Mouse (Mus musculus) left cerebral cortex, postnatal 4 days (tissue): ENCODE results near the gene Cdh23. TPM values are rescaled to one million over a fixed set of nuclear protein-coding genes. Genes with fewer than 3 reads are reported as not detected.

Experiments used
- DNase-seq: peaks from one replicate; pipeline ENCODE4 v3.0.0-alpha.2; 2022
- intact Hi-C: fragments of 180-260 bp; cut with DNase I; formaldehyde crosslinking; loops from one replicate; pipeline ENCODE4 v1.15.1; 2025
- total RNA-seq, 2 experiments: library from RNA; stranded (reverse); gene quantifications; 2 replicates each; pipeline ENCODE4 v1.2.3; 2021

The Cdh23 gene
- total RNA-seq, 2 experiments from 2014 or later = 1.3 to 1.8 TPM

DNA sequence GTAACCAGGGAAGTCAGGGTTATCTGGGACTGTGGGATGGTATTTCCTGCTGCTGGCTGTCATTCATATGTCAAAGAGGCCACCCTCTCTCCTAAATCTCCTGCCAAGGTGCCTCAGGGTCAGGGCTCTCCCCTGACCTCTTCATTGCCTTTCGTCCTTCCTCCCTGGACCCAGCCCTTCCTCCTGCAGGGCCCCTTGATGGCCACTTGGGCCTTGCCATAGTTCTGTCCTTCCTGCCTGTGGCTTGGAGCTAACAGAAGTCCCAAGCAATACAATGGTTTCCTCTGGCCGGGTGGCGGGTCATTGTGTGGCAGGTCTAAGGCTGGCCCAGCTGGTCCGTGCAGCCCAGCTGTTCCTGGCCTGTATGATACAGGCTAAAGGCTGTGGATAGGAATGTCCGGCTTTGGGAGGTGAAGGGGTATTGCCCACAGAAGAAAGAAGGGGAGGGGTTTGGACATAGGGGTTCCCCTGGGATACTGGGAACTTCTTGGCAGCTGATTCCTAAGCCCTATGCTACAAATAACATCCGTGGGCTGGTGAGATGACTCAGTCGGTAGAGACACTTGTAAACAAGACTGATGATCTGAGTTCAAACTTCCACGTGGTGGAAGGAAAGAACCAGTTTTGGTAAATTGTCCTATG lies 322.2 kb downstream of the Cdh23 start:
- intact Hi-C loops = no loop called here
- no peak for DNase-seq

DNA sequence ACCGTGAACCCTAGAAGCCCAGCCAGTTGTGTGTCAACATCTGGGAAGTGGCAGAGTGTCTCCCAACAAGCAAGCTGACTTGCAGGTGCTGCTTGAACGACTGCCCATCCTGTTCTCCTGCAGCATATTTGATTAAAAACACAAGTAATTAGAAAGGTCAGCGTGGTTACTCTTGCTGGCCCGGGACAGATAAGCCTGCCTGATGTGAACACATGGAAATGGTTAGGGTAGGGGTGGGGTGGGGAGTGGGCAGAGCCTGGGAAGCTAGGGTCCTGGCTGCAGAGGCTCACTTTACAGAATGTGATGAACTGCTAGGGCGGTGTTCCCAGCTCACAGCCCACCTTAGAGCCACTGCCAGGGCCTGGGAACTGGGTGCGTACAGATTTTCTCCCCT lies 322.8 kb downstream of the Cdh23 start:
- no peak for DNase-seq
- intact Hi-C loops = no loop called here

DNA sequence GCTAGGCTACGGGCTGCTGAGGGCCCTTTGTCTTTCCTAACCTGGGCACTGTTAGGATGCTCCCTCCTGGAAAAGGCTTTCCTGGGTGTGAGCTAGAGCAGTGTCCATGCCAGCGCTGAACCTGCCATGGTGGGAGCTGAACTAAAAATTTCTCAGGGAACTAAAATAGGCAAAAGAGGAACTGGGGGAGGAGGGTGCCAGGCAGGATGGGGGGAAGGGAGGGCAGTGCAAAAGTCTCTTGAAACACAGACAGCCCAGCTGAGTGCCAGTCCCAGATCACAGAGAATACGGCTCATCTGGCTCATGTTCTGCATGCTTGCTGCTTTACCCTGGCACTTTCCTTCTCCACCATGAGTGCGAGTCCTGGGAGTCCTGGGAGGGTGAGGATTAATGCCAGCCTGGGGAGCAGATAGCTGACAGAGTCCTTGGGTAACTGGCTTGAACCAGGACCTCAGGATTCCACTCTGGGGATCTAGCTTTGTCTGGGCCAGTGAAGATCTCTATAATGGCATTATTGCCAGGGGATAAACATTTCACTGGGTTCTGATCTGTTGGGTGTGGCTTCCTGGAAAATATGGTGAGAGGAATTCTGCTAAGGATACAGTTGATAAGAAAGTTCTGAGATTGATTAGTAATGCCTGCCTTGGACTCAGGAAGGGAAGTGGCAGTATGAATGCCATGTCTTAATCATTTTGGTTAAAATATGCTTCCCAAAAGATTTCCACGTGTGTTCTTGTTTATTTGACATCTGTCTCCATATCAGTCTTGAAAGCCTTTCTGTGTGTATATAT lies 324.5 kb downstream of the Cdh23 start:
- no peak for DNase-seq
- intact Hi-C loops = no loop called here

DNA sequence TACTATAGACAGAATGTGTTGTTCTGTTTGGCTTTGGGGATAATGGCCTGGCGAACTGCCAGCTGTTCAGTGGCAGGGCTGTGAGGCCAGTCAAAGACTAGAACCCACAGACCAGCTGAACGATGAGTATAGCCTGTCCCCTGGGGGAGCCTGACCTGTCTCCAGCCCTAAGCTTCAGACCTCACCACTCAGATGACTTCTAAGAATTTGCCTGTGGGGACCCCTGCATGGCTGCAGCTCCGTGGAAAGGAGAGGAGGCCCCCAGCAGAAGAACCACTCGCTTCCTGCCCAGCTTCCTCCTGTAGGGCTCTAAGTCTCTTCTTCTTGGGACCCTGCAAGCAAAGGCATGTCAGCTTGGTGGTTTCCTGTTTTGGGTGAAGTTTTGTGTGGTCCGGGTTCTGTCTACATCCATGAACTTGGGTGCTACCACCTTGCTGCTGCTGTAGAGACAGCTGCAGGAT lies 325.7 kb downstream of the Cdh23 start:
- intact Hi-C loops = no loop called here
- peak; percentile 41 for DNase-seq

- intact Hi-C loops = no loop called here
- DNase-seq = peak; percentile 74
These were observed 326.2 kb downstream of the Cdh23 start for GRCm38 (mm10) chr10:60370098-60370497.

DNA sequence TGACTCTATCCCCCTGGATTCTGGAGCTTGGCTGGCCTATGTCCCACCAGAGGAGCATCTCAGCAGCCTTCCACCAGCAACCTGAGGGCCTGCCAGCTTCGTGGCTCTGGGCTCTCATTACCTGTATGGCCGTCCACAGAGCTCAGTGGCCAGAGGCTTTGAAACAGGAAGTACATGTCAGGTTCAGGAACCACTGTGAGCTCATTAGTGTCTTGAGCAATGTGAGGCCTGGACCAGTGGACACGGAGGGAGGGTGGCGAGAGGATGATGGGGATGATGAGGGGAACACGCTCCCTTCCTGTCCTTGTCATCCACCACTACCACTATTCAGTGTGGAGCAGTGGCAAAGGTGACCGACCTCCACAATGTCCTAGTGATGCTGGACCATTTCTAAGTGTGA lies 326.9 kb downstream of the Cdh23 start:
- no peak for DNase-seq
- intact Hi-C loops = no loop called here

DNA sequence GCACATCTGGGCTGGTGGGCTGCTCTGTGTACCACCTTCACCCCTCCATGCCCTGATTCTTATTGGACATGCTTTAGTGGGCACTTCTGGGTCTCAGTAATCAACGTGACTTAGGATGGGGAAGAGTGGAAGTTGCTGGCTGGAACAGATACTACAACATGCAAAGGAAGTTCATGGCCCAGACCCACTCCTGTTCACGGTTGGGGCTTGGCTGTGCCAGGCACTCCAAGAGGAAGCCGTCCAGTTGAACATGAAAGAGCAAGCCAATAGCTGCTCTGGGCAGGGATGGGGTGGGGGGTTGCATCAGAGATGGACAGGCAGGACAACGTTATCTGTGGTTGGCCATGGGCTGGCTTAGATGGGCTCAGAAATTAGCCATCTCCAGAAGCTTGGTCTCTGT lies 328.4 kb downstream of the Cdh23 start:
- DNase-seq = no peak
- intact Hi-C loops = no loop called here

DNA sequence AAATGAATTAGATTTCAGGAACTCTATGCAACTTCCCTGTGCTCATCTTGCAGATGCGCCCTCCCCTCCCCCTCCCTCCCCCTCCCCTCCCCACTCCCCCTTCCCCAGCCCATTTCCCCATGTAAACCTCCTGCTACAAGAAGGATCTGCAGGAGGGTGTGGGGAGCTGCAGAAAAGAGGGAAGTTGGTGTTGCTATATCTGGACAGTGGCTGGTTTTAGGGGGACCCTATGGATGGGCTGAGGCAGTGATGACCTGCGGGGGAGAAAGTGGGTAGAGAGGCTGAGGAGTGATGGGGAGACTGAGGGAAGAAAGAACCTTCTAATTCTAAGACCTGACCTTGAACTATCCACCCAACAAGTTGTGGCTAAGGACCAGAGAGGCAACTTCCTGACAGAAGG lies 329.1 kb downstream of the Cdh23 start:
- intact Hi-C loops = no loop called here
- no peak for DNase-seq

- intact Hi-C loops = no loop called here
These were observed 332.9 kb downstream of the Cdh23 start for GRCm38 (mm10) chr10:60363426-60363825.

DNA sequence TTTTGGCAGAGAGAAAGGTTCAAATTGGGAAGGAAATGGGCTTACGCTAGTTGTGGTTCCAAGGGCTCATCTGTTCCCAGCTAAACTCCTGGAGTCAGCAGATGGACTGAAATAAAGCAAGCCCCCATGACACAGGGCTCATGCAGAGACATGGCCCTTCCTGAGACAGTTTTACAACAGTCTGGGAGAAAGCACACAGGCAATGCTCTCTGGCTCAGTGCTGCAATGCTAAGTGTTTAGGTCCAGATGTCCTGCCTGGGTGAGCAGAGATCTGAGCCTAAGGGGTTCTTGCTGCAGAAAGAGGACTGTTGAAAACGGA lies 334.0 kb downstream of the Cdh23 start:
- intact Hi-C loops = no loop called here
- DNase-seq = peak; percentile 37

More at GRCm38 (mm10) chr10:60363426-60363825, 332.9 kb downstream of the Cdh23 start:
- no peak for DNase-seq

GRCm38 (mm10) chr10:60361615-60362309 lies 334.5 kb downstream of the Cdh23 start:
- intact Hi-C loops = no loop called here
- no peak for DNase-seq

- intact Hi-C loops = no loop called here
- DNase-seq = no peak
These were observed 337.5 kb downstream of the Cdh23 start for GRCm38 (mm10) chr10:60358776-60359175.

DNA sequence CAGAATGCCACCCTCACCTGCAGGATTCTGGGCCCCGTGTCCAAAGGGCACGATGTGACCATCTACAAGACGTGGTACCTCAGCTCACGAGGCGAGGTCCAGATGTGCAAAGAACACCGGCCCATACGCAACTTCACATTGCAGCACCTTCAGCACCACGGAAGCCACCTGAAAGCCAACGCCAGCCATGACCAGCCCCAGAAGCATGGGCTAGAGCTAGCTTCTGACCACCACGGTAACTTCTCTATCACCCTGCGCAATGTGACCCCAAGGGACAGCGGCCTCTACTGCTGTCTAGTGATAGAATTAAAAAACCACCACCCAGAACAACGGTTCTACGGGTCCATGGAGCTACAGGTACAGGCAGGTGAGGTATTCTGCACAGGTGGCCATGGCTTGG lies 338.4 kb downstream of the Cdh23 start:
- no peak for DNase-seq
- intact Hi-C loops = no loop called here

DNA sequence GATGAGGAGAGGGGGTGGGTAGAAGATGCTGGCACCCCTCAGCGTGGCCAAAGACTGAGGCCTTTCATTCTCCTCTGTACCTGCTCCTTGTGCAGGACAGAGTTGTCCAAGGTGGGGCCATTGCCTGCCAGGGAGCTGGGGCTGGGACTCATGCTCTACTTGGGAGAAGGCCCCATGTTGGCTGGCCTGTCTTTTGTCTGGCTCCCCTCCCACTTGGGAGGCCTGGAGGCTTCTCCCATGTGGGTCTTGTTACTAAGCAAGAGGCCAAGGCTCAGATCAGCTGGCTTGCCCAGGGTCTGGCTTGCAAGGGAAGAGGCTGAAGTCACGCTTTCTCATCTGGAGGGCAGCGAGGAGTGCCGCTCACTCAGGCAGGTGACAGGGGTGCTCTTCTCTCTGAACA lies 338.8 kb downstream of the Cdh23 start:
- no peak for DNase-seq
- intact Hi-C loops = no loop called here

GRCm38 (mm10) chr10:60354881-60355677 lies 341.2 kb downstream of the Cdh23 start:
- intact Hi-C loops = no loop called here

DNA sequence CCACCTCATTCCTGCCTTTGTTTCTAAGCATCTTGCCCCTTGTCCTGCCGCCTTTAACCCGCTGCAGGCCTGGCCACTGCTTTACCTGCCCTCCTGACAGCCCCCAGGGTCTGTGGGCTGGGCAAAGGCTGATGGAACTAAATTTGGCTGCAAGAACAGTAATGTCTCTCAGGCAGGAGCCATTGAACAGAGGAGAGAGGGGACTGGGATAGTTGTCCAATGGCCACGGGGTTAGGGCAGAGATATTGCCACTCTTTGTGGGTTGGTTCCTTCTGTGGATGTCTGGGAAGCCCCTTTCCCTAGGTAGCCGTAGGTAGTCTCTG lies 342.3 kb downstream of the Cdh23 start:
- no peak for DNase-seq
- intact Hi-C loops = no loop called here

More at GRCm38 (mm10) chr10:60354881-60355677, 341.2 kb downstream of the Cdh23 start:
- no peak for DNase-seq

DNA sequence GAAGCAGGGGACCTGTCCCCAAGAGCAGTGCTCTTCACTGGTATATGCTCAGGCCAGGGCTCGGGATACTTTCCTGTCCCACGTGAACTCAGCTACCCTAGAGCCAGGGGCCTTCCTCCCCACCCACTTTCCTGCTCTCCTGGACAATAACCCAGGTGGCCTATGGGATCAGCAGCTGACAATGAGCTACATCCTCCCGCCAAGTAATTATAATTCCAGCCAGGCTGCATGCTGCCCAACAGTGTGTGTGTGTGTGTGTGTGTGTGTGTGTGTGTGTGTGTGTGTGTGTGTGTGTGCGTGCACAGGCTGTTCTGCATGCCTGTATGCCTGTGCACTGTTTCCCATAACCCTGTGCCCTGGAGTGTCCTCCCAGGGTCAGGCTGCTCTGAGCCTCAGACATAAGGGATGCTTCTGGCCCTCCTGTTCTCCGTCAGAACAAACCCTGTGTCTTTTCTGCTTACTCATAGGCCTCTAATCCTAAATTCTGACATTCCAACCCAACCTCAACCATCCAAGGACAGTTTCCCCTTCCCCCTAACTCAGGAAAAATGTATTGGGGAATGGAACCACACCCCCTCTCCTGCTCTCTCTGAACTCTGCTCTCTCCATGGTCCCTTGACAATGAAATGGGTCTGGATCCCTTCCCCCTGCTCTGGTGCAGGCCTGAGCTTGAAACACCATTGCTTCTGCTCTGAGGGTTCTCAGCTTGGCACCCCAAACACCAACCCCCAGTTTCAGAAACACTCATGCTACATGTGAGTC lies 342.9 kb downstream of the Cdh23 start:
- DNase-seq = no peak
- intact Hi-C loops = no loop called here

- intact Hi-C loops = no loop called here
- no peak for DNase-seq
These were observed 344.4 kb downstream of the Cdh23 start for GRCm38 (mm10) chr10:60351761-60352455.

DNA sequence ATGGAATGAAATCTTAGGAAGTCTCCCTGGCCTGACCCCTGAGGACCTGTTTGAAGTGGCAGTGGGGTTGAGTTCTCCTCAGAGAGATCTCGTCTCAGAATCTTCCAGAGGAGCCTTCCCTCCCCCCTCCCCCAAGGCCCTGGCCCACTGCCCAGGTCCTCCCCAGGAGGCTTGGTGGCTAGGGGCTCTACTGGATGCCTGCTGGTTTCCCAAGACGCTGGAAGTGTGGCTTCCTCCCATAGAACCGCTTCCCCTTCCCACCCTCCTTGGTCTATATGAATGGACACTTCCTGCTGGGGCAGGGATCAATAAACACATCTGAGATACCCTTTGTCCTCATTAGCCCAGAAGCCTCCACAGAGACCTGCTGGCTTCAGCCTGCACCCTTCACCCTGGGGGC lies 345.0 kb downstream of the Cdh23 start:
- no peak for DNase-seq
- intact Hi-C loops = no loop called here

GRCm38 (mm10) chr10:60350805-60351167 lies 345.5 kb downstream of the Cdh23 start:
- peak; percentile 64 for DNase-seq
- intact Hi-C loops = no loop called here
